Mouse (Mus musculus) liver, embryonic 16.5 days (tissue): ENCODE measurements around the gene Rab35. TPM values are rescaled to one million over a fixed set of nuclear protein-coding genes. Genes with fewer than 3 reads are reported as not detected.

Experiments
- ATAC-seq: fragments of 200-750 bp; cut with Nextera tagmentation; 2 replicates; pipeline ENCODE4 v1.8.0; 2017; ENCODE audit warnings: low read depth, mild to moderate bottlenecking, moderate number of reproducible peaks, moderate library complexity
- H3K27ac ChIP-seq: fragments of 300-500 bp; sonication (generic); 2 replicates; pipeline ENCODE4 v1.5.1; 2014; ENCODE audit warnings: mild to moderate bottlenecking, low read length
- H3K27me3 ChIP-seq: fragments of 300-500 bp; sonication (generic); 2 replicates; pipeline ENCODE4 v1.6.1; 2014; ENCODE audit warnings: low read depth, low read length, mixed read lengths; ENCODE audit not compliant: control insufficient read depth, insufficient read depth
- H3K36me3 ChIP-seq: fragments of 300-500 bp; sonication (generic); 2 replicates; pipeline ENCODE4 v1.6.1; 2014; ENCODE audit warnings: mild to moderate bottlenecking; ENCODE audit not compliant: control insufficient read depth, insufficient read depth
- H3K4me1 ChIP-seq: fragments of 300-500 bp; sonication (generic); 2 replicates; pipeline ENCODE4 v1.6.1; 2014; ENCODE audit warnings: low read depth, low read length, mixed read lengths; ENCODE audit not compliant: control insufficient read depth
- H3K4me2 ChIP-seq: fragments of 300-500 bp; sonication (generic); 2 replicates; pipeline ENCODE4 v1.6.1; 2014; ENCODE audit warnings: low read depth, low read length, mixed read lengths
- H3K4me3 ChIP-seq: fragments of 300-500 bp; sonication (generic); 2 replicates; pipeline ENCODE4 v1.5.1; 2014; ENCODE audit warnings: low read depth, mild to moderate bottlenecking, low read length
- H3K9ac ChIP-seq: fragments of 300-500 bp; sonication (generic); 2 replicates; pipeline ENCODE4 v1.6.1; 2014; ENCODE audit warnings: low read depth, low read length
- H3K9me3 ChIP-seq: fragments of 300-500 bp; sonication (generic); replicated peaks from 2 replicates; pipeline ENCODE4 v1.6.1; 2016; ENCODE audit warnings: low read length; ENCODE audit not compliant: control insufficient read depth
- WGBS: fragments of 180-500 bp; shearing (Covaris S2); extraction: QIAGEN DNeasy Blood & Tissue Kit; methylation state at CpG from one replicate; pipeline ENCODE4 v1.1.7; 2014; ENCODE audit not compliant: insufficient replicate concordance; 5-methylcytosine and 5-hydroxymethylcytosine counted together
- polyA plus RNA-seq: library from polyadenylated mRNA; unstranded; fragments of >200 nt; fragmentation: Nextera tagmentation; extraction: Ambion mirVana; gene quantifications from 2 replicates; pipeline ENCODE4 v1.2.1, GENCODE M21; 2015

Rab35 gene
- polyA plus RNA-seq: 3.2 and 4.1 TPM in 2 replicates

DNA sequence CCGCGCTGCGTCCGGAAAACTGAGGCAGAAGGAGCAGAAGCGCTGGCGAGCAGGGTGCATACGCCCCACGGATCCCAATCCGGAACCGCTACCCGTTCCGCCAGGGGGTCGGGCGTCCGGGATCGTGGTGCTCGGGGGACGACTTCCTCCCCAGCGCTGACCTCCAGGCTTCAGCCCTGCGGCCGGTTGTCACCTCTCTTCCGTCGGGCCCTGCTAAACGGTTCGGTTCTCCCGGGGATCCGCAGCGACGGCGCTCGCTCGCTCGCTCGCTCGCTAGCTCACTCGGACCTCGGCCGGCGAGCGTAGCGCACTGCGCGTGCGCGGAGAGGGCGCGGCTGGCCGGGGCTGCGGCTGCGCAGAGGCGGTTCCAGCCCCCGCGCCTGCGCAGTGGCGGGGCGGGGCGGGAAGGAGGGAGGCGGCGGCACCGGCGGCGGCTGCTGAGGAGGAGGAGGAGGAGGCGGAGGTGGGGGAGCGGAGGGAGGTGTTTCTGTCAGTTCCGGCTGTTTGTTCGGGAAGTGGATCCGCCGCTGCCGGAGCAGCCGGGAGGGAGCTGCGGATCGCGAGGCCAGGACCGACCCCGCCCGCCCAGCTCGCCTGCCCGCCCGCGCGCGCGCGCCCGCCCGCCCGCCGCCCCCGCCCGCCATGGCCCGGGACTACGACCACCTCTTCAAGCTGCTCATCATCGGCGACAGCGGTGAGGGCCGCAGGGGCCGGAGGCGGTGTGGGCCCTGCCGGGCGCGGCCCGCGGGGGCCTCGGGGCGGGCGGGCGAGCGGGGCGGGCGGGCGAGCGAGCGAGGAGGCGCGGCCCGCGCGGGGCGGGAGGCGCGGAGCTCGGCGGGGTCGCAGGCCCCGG lies at the start of gene Rab35:
Rab35 (plus strand) TSS at position 404 of the 853 bp plus-strand sequence.
- peak; percentile 85 for ATAC-seq
- Histone ChIP-seq H3K9me3 (no peaks in the 10 kb centered on the region), H3K36me3 (0 out of 2 replicates have a peak, but pooled peaks cover 2% of the 10 kb centered on the region), H3K27ac (peak within 1 kb of the TSS; percentile 95), H3K4me1 (peaks cover 71% of the 10 kb centered on the region), H3K27me3 (no peaks in the 10 kb centered on the region), H3K4me3 (peak within 1 kb of the TSS; percentile 79), H3K4me2 (peak within 1 kb of the TSS; percentile 78), H3K9ac (peak within 1 kb of the TSS; percentile 93)
- WGBS: under 1% methylated on average over 68 of the region's 125 CpGs

DNA sequence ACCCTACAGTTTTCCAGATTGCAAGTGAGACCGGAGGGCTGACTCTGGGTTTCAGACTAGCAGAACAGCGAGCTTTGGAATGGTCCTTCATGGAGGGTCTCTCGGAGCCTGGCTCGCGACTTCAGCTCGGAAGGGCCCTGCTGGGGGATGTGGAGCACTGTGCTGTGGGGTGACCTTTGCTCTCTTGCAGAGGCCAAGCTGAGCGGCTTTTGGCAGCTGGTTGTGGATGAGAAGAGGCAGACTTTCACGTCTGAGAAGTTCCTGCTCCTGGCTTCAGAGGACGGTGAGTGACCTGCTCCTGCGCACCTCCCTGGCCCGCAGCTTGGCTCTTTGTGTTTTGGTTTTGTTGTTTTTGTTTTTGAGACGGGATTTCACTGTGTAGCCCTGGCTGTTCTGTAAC lies 46.1 kb upstream of the Rab35 start:
- peaks cover 5% of the 10 kb centered on the region; the same call in 1 of the 2 replicates for H3K9me3 ChIP-seq
- no peaks in the 10 kb centered on the region; the same call in 1 of the 2 replicates for H3K4me1 ChIP-seq
- WGBS: 75% methylated on average over 12 of the region's 12 CpGs
- H3K36me3 ChIP-seq: peaks cover 59% of the 10 kb centered on the region
- H3K27ac ChIP-seq: no peak overlapping the region
- ATAC-seq: peak; percentile 41; the same call in 1 of the 2 replicates
- no peak overlapping the region for H3K4me3 ChIP-seq
- H3K4me2 ChIP-seq: no peak overlapping the region
- H3K9ac ChIP-seq: no peak overlapping the region
- H3K27me3 ChIP-seq: no peaks in the 10 kb centered on the region

DNA sequence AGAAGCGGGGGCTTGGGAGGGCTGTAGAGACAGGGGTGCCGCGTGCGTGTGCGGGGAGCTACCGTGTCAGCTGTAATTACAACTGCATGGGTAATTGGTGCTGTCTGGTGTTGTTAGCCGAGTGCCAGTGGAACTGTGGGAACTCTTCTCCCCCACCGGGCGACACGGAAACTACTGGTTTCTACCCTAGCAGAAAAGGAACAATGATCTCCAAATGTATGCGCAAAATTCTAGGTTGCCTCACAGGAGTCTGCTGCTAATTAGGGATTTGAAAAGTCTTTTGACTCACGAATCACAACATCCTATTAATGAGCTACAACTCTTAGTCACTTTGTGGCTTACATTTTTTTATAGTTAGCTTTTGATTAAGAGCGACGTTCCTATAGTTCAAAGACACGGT lies 45.5 kb upstream of the Rab35 start:
- no peaks in the 10 kb centered on the region for H3K27me3 ChIP-seq
- no peak for ATAC-seq
- no peak overlapping the region for H3K27ac ChIP-seq
- no peak overlapping the region for H3K4me3 ChIP-seq
- H3K36me3 ChIP-seq: peaks cover 55% of the 10 kb centered on the region
- H3K9me3 ChIP-seq: peaks cover 5% of the 10 kb centered on the region; the same call in 1 of the 2 replicates
- H3K4me1 ChIP-seq: no peaks in the 10 kb centered on the region; the same call in 1 of the 2 replicates
- WGBS: 88% methylated on average over 15 of the region's 15 CpGs
- H3K4me2 ChIP-seq: no peak overlapping the region
- no peak overlapping the region for H3K9ac ChIP-seq

GRCm38 (mm10) chr5:115586780-115587179 lies 44.9 kb upstream of the Rab35 start:
- WGBS: 81% methylated on average over 2 of the region's 2 CpGs
- Histone ChIP-seq H3K9ac (no peak overlapping the region), H3K36me3 (peaks cover 49% of the 10 kb centered on the region), H3K27ac (no peak overlapping the region), H3K4me2 (no peak overlapping the region), H3K9me3 (peaks cover 5% of the 10 kb centered on the region; the same call in 1 of the 2 replicates), H3K4me1 (no peaks in the 10 kb centered on the region; the same call in 1 of the 2 replicates), H3K27me3 (no peaks in the 10 kb centered on the region), H3K4me3 (no peak overlapping the region)
- ATAC-seq: no peak

GRCm38 (mm10) chr5:115591028-115591427 lies 40.7 kb upstream of the Rab35 start:
- 48% methylated on average over 11 of the region's 11 CpGs for WGBS
- no peaks in the 10 kb centered on the region for H3K4me1 ChIP-seq
- H3K9ac ChIP-seq: no peak overlapping the region
- no peaks in the 10 kb centered on the region for H3K9me3 ChIP-seq
- H3K4me3 ChIP-seq: no peak overlapping the region
- no peak overlapping the region for H3K27ac ChIP-seq
- H3K27me3 ChIP-seq: no peaks in the 10 kb centered on the region
- H3K4me2 ChIP-seq: no peak overlapping the region
- peaks cover 59% of the 10 kb centered on the region for H3K36me3 ChIP-seq
- ATAC-seq: no peak

GRCm38 (mm10) chr5:115591506-115591905 lies 40.2 kb upstream of the Rab35 start:
- Histone ChIP-seq H3K9ac (no peak overlapping the region), H3K4me2 (no peak overlapping the region), H3K9me3 (no peaks in the 10 kb centered on the region), H3K27ac (no peak overlapping the region), H3K4me3 (no peak overlapping the region), H3K27me3 (no peaks in the 10 kb centered on the region), H3K36me3 (peaks cover 60% of the 10 kb centered on the region), H3K4me1 (no peaks in the 10 kb centered on the region)
- ATAC-seq: no peak
- 84% methylated on average over 2 of the region's 2 CpGs for WGBS

DNA sequence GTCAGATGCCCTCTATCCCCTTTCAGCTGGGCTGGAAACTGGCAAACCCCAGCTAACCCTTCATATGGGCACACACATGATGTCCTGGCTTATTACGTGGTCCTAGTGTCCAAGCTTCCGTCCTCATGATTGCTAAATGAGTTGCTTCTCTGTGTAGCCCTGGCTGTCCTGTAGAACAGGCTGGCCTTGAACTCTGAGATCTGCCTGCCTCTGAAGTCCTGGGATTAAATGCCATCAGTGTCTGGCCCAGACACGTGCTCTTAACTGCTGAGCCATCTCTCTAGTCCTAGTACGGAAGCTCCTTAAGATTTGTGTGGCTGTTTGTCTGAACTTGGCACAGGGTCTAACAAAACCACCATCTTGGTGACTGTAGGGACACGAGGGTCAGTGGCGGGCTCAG lies 28.1 kb upstream of the Rab35 start:
- Histone ChIP-seq H3K27me3 (no peaks in the 10 kb centered on the region), H3K4me1 (no peaks in the 10 kb centered on the region), H3K9ac (no peak overlapping the region), H3K4me2 (no peak overlapping the region), H3K4me3 (no peak overlapping the region), H3K36me3 (peaks cover 40% of the 10 kb centered on the region), H3K9me3 (no peaks in the 10 kb centered on the region), H3K27ac (no peak overlapping the region)
- WGBS: 83% methylated on average over 6 of the region's 6 CpGs
- no peak for ATAC-seq

- H3K27me3 ChIP-seq: no peaks in the 10 kb centered on the region
- H3K4me1 ChIP-seq: peaks cover 6% of the 10 kb centered on the region; the same call in 1 of the 2 replicates
- no peaks in the 10 kb centered on the region for H3K9me3 ChIP-seq
- H3K27ac ChIP-seq: peak overlapping the region; percentile 42; the same call in 1 of the 2 replicates
- H3K4me3 ChIP-seq: no peak overlapping the region
- peak; percentile 78 for ATAC-seq
- no peak overlapping the region for H3K4me2 ChIP-seq
- 49% methylated on average over 11 of the region's 11 CpGs for whole genome bisulfite sequencing
- no peak overlapping the region for H3K9ac ChIP-seq
- peaks cover 50% of the 10 kb centered on the region for H3K36me3 ChIP-seq
Measured at GRCm38 (mm10) chr5:115611566-115611965, 20.1 kb upstream of the Rab35 start.

DNA sequence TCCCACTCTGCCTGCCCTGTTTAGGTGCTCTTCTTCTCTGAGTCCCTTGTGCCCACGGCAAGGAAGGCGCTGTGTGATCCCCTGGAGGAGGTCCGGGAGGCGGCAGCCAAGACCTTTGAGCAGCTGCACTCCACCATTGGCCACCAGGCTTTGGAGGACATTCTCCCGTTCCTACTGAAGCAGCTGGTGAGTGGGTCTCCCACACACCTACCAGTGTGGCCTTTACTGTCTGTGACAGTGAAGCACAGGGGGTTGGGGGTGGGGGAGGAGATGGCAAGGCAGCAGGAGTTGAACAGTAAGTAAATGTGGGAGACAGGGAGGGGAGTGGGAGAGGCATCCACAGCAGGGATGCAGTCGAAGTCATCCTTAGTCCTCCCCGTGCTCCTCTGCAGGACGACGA lies 18.4 kb upstream of the Rab35 start:
- no peak for ATAC-seq

More for the DNA sequence above, 18.4 kb upstream of the Rab35 start:
- Histone ChIP-seq H3K9ac (no peak overlapping the region), H3K4me2 (no peak overlapping the region), H3K4me3 (no peak overlapping the region), H3K36me3 (peaks cover 52% of the 10 kb centered on the region), H3K4me1 (peaks cover 6% of the 10 kb centered on the region; the same call in 1 of the 2 replicates), H3K27me3 (no peaks in the 10 kb centered on the region), H3K27ac (no peak overlapping the region), H3K9me3 (no peaks in the 10 kb centered on the region)
- WGBS: 91% methylated on average over 9 of the region's 9 CpGs
